Mouse (Mus musculus) liver, embryonic 16.5 days (tissue): ENCODE results near the gene Olfr95. TPM values are rescaled to one million over a fixed set of nuclear protein-coding genes. Genes with fewer than 3 reads are reported as not detected.

Experiments used
- ATAC-seq: fragments of 200-750 bp; cut with Nextera tagmentation; 2 replicates; pipeline ENCODE4 v1.8.0; 2017; ENCODE audit warnings: low read depth, mild to moderate bottlenecking, moderate number of reproducible peaks, moderate library complexity
- H3K27ac ChIP-seq: fragments of 300-500 bp; sonication (generic); 2 replicates; pipeline ENCODE4 v1.5.1; 2014; ENCODE audit warnings: mild to moderate bottlenecking, low read length
- H3K27me3 ChIP-seq: fragments of 300-500 bp; sonication (generic); 2 replicates; pipeline ENCODE4 v1.6.1; 2014; ENCODE audit warnings: low read depth, low read length, mixed read lengths; ENCODE audit not compliant: control insufficient read depth, insufficient read depth
- H3K36me3 ChIP-seq: fragments of 300-500 bp; sonication (generic); 2 replicates; pipeline ENCODE4 v1.6.1; 2014; ENCODE audit warnings: mild to moderate bottlenecking; ENCODE audit not compliant: control insufficient read depth, insufficient read depth
- H3K4me1 ChIP-seq: fragments of 300-500 bp; sonication (generic); 2 replicates; pipeline ENCODE4 v1.6.1; 2014; ENCODE audit warnings: low read depth, low read length, mixed read lengths; ENCODE audit not compliant: control insufficient read depth
- H3K4me2 ChIP-seq: fragments of 300-500 bp; sonication (generic); 2 replicates; pipeline ENCODE4 v1.6.1; 2014; ENCODE audit warnings: low read depth, low read length, mixed read lengths
- H3K4me3 ChIP-seq: fragments of 300-500 bp; sonication (generic); 2 replicates; pipeline ENCODE4 v1.5.1; 2014; ENCODE audit warnings: low read depth, mild to moderate bottlenecking, low read length
- H3K9ac ChIP-seq: fragments of 300-500 bp; sonication (generic); 2 replicates; pipeline ENCODE4 v1.6.1; 2014; ENCODE audit warnings: low read depth, low read length
- H3K9me3 ChIP-seq: fragments of 300-500 bp; sonication (generic); replicated peaks from 2 replicates; pipeline ENCODE4 v1.6.1; 2016; ENCODE audit warnings: low read length; ENCODE audit not compliant: control insufficient read depth
- WGBS: fragments of 180-500 bp; shearing (Covaris S2); extraction: QIAGEN DNeasy Blood & Tissue Kit; methylation state at CpG from one replicate; pipeline ENCODE4 v1.1.7; 2014; ENCODE audit not compliant: insufficient replicate concordance; 5-methylcytosine and 5-hydroxymethylcytosine counted together
- polyA plus RNA-seq: library from polyadenylated mRNA; unstranded; fragments of >200 nt; fragmentation: Nextera tagmentation; extraction: Ambion mirVana; gene quantifications from 2 replicates; pipeline ENCODE4 v1.2.1, GENCODE M21; 2015

Olfr95 gene
- polyA plus RNA-seq, 1 experiment from 2014 or later: not detected

DNA sequence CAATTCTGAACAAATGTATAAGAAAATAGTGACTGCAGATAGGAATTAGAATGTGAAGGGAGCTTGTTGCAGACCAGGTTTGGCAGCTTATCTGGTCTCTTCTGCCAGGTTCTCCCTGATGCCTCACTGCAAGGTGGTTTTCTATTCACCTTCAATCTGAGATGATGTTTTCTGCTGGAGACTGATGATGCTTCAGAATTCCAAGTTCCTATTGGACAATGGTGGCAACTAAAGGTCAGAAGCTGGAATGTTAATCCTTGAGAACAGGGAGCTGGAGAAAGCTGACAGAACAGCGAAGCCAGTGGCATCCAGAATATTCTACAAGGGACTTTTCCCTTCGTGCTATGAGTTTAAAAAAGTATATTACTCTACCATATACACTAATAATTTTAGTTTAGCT is 22.2 kb downstream of the Olfr95 start:
- Histone ChIP-seq H3K4me2 (no peak overlapping the region), H3K27ac (no peak overlapping the region), H3K9me3 (no peaks in the 10 kb centered on the region), H3K36me3 (no peaks in the 10 kb centered on the region), H3K4me1 (no peaks in the 10 kb centered on the region), H3K27me3 (no peaks in the 10 kb centered on the region), H3K9ac (no peak overlapping the region), H3K4me3 (no peak overlapping the region)
- no peak for ATAC-seq
- 40% methylated on average over 2 of the region's 2 CpGs for WGBS

DNA sequence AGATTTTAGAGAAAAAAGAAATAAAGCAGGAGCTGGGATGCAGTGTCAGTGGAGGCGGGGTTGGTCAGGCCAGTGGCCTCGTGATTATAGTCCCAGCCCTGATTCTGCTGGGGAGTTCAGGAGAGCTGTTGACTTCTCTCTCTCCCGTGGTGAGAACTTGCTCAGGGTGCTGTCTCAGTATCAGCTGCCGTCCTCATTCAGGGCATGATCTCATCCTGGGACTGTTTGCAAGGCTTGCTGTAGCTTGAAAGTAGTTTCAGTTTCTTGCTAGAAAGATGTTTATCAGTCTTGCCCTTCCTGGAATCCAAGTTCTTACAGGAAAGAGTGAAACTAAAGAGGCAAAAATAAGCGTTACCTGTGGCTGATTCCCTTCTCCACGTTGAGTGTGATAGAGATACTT is 27.4 kb downstream of the Olfr95 start:
- Histone ChIP-seq H3K4me2 (no peak overlapping the region), H3K4me1 (no peaks in the 10 kb centered on the region), H3K4me3 (no peak overlapping the region), H3K9me3 (no peaks in the 10 kb centered on the region), H3K27ac (no peak overlapping the region), H3K27me3 (no peaks in the 10 kb centered on the region), H3K36me3 (no peaks in the 10 kb centered on the region), H3K9ac (no peak overlapping the region)
- ATAC-seq: no peak
- WGBS: 20% methylated on average over 6 of the region's 6 CpGs

DNA sequence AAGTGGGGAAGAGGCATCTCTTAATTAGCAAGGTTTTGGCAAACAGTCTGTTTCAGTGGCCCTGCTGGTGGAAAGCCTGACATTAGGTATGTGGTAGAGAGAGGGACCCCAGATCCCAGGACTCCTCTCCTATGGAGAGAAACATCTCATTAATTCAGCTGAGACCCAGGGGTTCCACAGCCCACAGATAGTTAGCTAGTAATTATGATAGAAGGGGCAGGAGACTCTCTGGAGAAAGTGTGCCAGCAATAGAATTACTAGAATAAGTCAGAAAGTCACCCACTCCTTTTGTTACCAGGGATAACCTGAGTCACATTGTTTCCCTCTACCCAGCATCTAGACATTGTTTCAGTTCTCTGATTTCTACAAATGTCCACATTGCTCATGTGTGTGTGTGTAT is 51.5 kb downstream of the Olfr95 start, which contains the start of gene Olfr93:
TSS of gene Olfr93 (minus strand) at position 101 of the 400 bp plus-strand sequence.
- no peak within 1 kb of the TSS for H3K4me3 ChIP-seq
- H3K9me3 ChIP-seq: no peaks in the 10 kb centered on the region
- H3K27me3 ChIP-seq: no peaks in the 10 kb centered on the region
- no peaks in the 10 kb centered on the region for H3K4me1 ChIP-seq
- no peak within 1 kb of the TSS for H3K9ac ChIP-seq
- H3K36me3 ChIP-seq: no peaks in the 10 kb centered on the region
- no peak for ATAC-seq
- no peak within 1 kb of the TSS for H3K4me2 ChIP-seq
- H3K27ac ChIP-seq: no peak within 1 kb of the TSS

Other genes with a start within 250 kb of the Olfr95 start
- gene 2410137M14Rik, start 231.9 kb downstream of the Olfr95 start, polyA plus RNA-seq: not detected in 2 replicates
- gene H2-M5, start 223.6 kb downstream of the Olfr95 start, polyA plus RNA-seq: not detected in 2 replicates
- gene Zfp57, start 212.0 kb downstream of the Olfr95 start, polyA plus RNA-seq: 2.9 and 3.4 TPM in 2 replicates
- gene Mog, start 189.7 kb downstream of the Olfr95 start, polyA plus RNA-seq: not detected in 2 replicates
- gene Gabbr1, start 167.2 kb downstream of the Olfr95 start, polyA plus RNA-seq: 0.46 and 1.0 TPM in 2 replicates
- gene Olfr90, start 124.6 kb downstream of the Olfr95 start, polyA plus RNA-seq: not detected in 2 replicates
- gene Olfr91, start 114.8 kb downstream of the Olfr95 start, polyA plus RNA-seq: not detected in 2 replicates
- not detected in 2 replicates for gene Olfr92, start 93.0 kb downstream of the Olfr95 start, polyA plus RNA-seq
- gene Olfr93, start 51.6 kb downstream of the Olfr95 start, polyA plus RNA-seq: not detected in 2 replicates
- gene Ubd, start 19.2 kb downstream of the Olfr95 start, polyA plus RNA-seq: not detected in 2 replicates
- not detected in 2 replicates for gene Olfr94, start 12.1 kb downstream of the Olfr95 start, polyA plus RNA-seq
- gene Olfr96, start 7.0 kb upstream of the Olfr95 start, polyA plus RNA-seq: not detected in 2 replicates
- not detected in 2 replicates for gene Olfr97, start 24.2 kb upstream of the Olfr95 start, polyA plus RNA-seq
- gene Olfr98, start 50.6 kb upstream of the Olfr95 start, polyA plus RNA-seq: not detected in 2 replicates
- 2.2 and 2.6 TPM in 2 replicates for gene H2-M3, start 57.1 kb upstream of the Olfr95 start, polyA plus RNA-seq
- not detected in 2 replicates for gene Olfr99, start 70.3 kb upstream of the Olfr95 start, polyA plus RNA-seq
- not detected in 2 replicates for gene Olfr101, start 91.2 kb upstream of the Olfr95 start, polyA plus RNA-seq
- gene Olfr102, start 103.9 kb upstream of the Olfr95 start, polyA plus RNA-seq: not detected in 2 replicates
- not detected in 2 replicates for gene Olfr103, start 126.6 kb upstream of the Olfr95 start, polyA plus RNA-seq
- gene Olfr104-ps, start 146.5 kb upstream of the Olfr95 start, polyA plus RNA-seq: not detected in 2 replicates
- gene Olfr105-ps, start 165.9 kb upstream of the Olfr95 start, polyA plus RNA-seq: not detected in 2 replicates
- not detected in 2 replicates for gene Olfr106-ps, start 177.3 kb upstream of the Olfr95 start, polyA plus RNA-seq
- gene Olfr107, start 186.1 kb upstream of the Olfr95 start, polyA plus RNA-seq: not detected in 2 replicates
- gene Olfr108, start 232.4 kb upstream of the Olfr95 start, polyA plus RNA-seq: not detected in 2 replicates
- not detected in 2 replicates for gene Olfr109, start 245.8 kb upstream of the Olfr95 start, polyA plus RNA-seq